Mouse (Mus musculus): Measurements from ENCODE around the gene Sf3a2.

- TF ChIP-seq POLR2A (IDR thresholded peaks at IDR 0.05; ENCODE audit: borderline replicate concordance, control insufficient read depth, low read depth, low read length): no peak
- TF ChIP-seq CTCF (IDR thresholded peaks at IDR 0.05; ENCODE audit: control insufficient read depth, insufficient read depth, low read length): no peak
Measured at GRCm38 (mm10) chr10:80766161-80766815, 31.7 kb upstream of the Sf3a2 start.

Measured in bone marrow, adult 2 months (tissue).